In the genomic region with DNA sequence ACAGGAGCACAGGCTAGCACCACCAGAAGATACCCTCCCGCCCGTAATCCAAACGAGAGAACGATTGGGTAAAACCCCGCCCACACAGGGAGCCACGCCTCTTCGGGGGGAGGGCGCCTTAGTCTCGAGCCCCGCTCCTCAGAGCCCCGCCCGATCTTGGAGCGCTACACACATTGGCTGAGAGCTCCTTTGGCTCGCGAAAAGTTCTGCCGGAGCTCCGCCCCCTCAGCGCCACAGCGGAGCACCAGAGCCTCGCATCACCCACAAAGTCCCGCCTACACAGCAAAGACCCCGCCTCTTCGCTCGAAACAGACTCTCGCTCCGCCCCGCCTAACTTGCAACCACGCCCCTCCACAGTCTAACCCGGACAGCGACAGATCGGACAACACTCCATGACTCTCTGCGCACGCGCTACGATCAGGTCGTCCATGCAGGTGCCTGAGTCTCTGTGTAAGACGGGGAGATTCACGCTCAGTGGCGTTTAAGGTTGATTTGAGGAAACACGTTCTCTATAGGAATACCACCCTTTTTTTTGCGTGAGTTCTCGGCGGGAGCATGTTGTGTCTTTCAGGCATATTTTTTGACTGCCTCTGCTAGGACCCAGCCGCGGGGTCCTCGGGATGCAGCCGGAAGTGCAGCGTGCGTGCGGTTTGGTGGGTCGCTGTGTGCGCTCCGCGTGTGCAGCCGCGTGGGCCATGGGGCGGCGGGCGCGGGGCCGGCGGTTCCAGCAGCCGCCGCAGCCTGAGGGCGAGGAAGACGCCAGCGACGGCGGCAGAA, we compare ENCODE assay signal across 7 mouse cellular contexts. TPM values are rescaled to one million over a fixed set of nuclear protein-coding genes. Genes with fewer than 3 reads are reported as not detected.
DNase-seq lines count a peak whose midpoint lies in the region; ATAC-seq and TF ChIP-seq lines count a peak whose summit lies in the region.

A gene (minus strand): TSS at position 45 of the 777 bp plus-strand sequence.

- peaks cover 23% of the 10 kb centered on the region for H3K4me1 ChIP-seq in embryonic facial prominence, embryonic 10.5 days
- no peaks in the 10 kb centered on the region for H3K4me1 ChIP-seq in intestine, postnatal 0 days (replicated peaks; ENCODE audit: control insufficient read depth, insufficient read depth, low read length)
- H3K4me1 ChIP-seq in midbrain, embryonic 12.5 days = peaks cover 24% of the 10 kb centered on the region
- H3K4me1 ChIP-seq in small intestine, adult 2 months (ENCODE audit: control insufficient read depth, insufficient read depth, insufficient read length, low read length) = peaks cover 3% of the 10 kb centered on the region; the same call in 1 of the 2 replicates

- TF ChIP-seq CTCF in intestine, postnatal 0 days (IDR thresholded peaks at IDR 0.05; ENCODE audit: low read depth) = no peak
- no peak for TF ChIP-seq CTCF in small intestine, adult 2 months (IDR thresholded peaks at IDR 0.05; ENCODE audit: extremely low read depth, insufficient read length, insufficient replicate concordance, low read depth, low read length)

- H3K36me3 ChIP-seq in embryonic facial prominence, embryonic 10.5 days (replicated peaks) = peaks cover 37% of the 10 kb centered on the region
- H3K36me3 ChIP-seq in intestine, postnatal 0 days (ENCODE audit: control insufficient read depth, insufficient read depth) = peaks cover 22% of the 10 kb centered on the region
- peaks cover 22% of the 10 kb centered on the region for H3K36me3 ChIP-seq in midbrain, embryonic 12.5 days
- peaks cover 14% of the 10 kb centered on the region for H3K36me3 ChIP-seq in small intestine, adult 2 months (ENCODE audit: control insufficient read depth, insufficient read depth, low read length)

- DNase-seq in adrenal gland, postnatal 10 days = peak; percentile 99
- DNase-seq in embryonic facial prominence, embryonic 10.5 days (ENCODE audit: low spot score) = peak; percentile 99
- DNase-seq in gonadal fat pad, adult 2 months (ENCODE audit: low read depth) = peak; percentile 98
- DNase-seq in left cerebral cortex, postnatal 4 days = peak; percentile 99

- ATAC-seq in intestine, postnatal 0 days = peak; percentile 99
- ATAC-seq in midbrain, embryonic 12.5 days (ENCODE audit: low FRiP score, low read depth) = peak; percentile 99

- H3K4me3 ChIP-seq in embryonic facial prominence, embryonic 10.5 days = peak within 1 kb of the TSS; percentile 96
- H3K4me3 ChIP-seq in intestine, postnatal 0 days (ENCODE audit: low read depth, low read length) = peak within 1 kb of the TSS; percentile 98
- peak within 1 kb of the TSS; percentile 98 for H3K4me3 ChIP-seq in midbrain, embryonic 12.5 days
- peak within 1 kb of the TSS; percentile 93 for H3K4me3 ChIP-seq in small intestine, adult 2 months (ENCODE audit: low read depth, low read length)

- intact Hi-C loops in left cerebral cortex, postnatal 4 days (cut with DNase I) = loop anchor here (10.0 kb wide), 1 partner anchor 993 kb away; no protein-coding TSS in a partner anchor

- WGBS in embryonic facial prominence, embryonic 10.5 days = under 1% methylated on average over 69 of the region's 69 CpGs
- WGBS in intestine, postnatal 0 days = under 1% methylated on average over 69 of the region's 69 CpGs
- under 1% methylated on average over 68 of the region's 69 CpGs for WGBS in midbrain, embryonic 12.5 days
- under 1% methylated on average over 69 of the region's 69 CpGs for WGBS in small intestine, adult 2 months

- H3K27ac ChIP-seq in embryonic facial prominence, embryonic 10.5 days (replicated peaks) = peak within 1 kb of the TSS; percentile 94
- no peak within 1 kb of the TSS; the same call in 1 of the 2 replicates for H3K27ac ChIP-seq in intestine, postnatal 0 days (ENCODE audit: low read depth, low read length)
- peak within 1 kb of the TSS; percentile 52 for H3K27ac ChIP-seq in midbrain, embryonic 12.5 days (replicated peaks)
- peak within 1 kb of the TSS; percentile 79 for H3K27ac ChIP-seq in small intestine, adult 2 months (ENCODE audit: insufficient read depth, low read depth, low read length)

- peak within 1 kb of the TSS; percentile 83 for H3K4me2 ChIP-seq in intestine, postnatal 0 days (replicated peaks; ENCODE audit: low read depth)
- H3K4me2 ChIP-seq in midbrain, embryonic 12.5 days (replicated peaks) = peak within 1 kb of the TSS; percentile 91

- peaks cover 10% of the 10 kb centered on the region for H3K27me3 ChIP-seq in embryonic facial prominence, embryonic 10.5 days (replicated peaks; ENCODE audit: low read depth, poor library complexity, severe bottlenecking)
- no peaks in the 10 kb centered on the region for H3K27me3 ChIP-seq in intestine, postnatal 0 days (replicated peaks; ENCODE audit: control insufficient read depth, insufficient read depth, low read length)
- no peaks in the 10 kb centered on the region for H3K27me3 ChIP-seq in midbrain, embryonic 12.5 days
- H3K27me3 ChIP-seq in small intestine, adult 2 months (ENCODE audit: control insufficient read depth, insufficient read depth, low read length) = no peaks in the 10 kb centered on the region

- H3K9ac ChIP-seq in intestine, postnatal 0 days (ENCODE audit: low read depth, low read length) = peak within 1 kb of the TSS; percentile 86
- peak within 1 kb of the TSS; percentile 73 for H3K9ac ChIP-seq in midbrain, embryonic 12.5 days (replicated peaks)

- H3K9me3 ChIP-seq in embryonic facial prominence, embryonic 10.5 days = no peaks in the 10 kb centered on the region
- H3K9me3 ChIP-seq in intestine, postnatal 0 days (ENCODE audit: control insufficient read depth) = no peaks in the 10 kb centered on the region
- no peaks in the 10 kb centered on the region for H3K9me3 ChIP-seq in midbrain, embryonic 12.5 days

- TF ChIP-seq POLR2A in small intestine, adult 2 months (IDR thresholded peaks at IDR 0.05; ENCODE audit: low read depth, low read length) = no peak; the same call in none of the 2 replicates

RNA-seq across cellular contexts. Expression of the gene that starts here (rescaled TPM):
- total RNA-seq in adrenal gland, postnatal 10 days (2021) = 10 to 100 TPM; 12.0 to 13.3 TPM
- 29.0 TPM in 2 replicates for polyA plus RNA-seq in embryonic facial prominence, embryonic 10.5 days (2016; fragmentation: Nextera tagmentation; extraction: Ambion mirVana)
- 13.7 and 14.9 TPM in 2 replicates for polyA plus RNA-seq in gonadal fat pad, adult 2 months (2012; rRNA removed)
- polyA plus RNA-seq in intestine, postnatal 0 days (2015; fragmentation: Nextera tagmentation; extraction: Ambion mirVana) = 7.1 and 8.6 TPM in 2 replicates
- total RNA-seq in left cerebral cortex, postnatal 4 days (2021) = 10 to 100 TPM; 16.5 to 18.9 TPM
- 24.3 and 24.9 TPM in 2 replicates for polyA plus RNA-seq in midbrain, embryonic 12.5 days (2016; fragmentation: Nextera tagmentation; extraction: Ambion mirVana)
- polyA plus RNA-seq in small intestine, adult 2 months (2012; rRNA removed) = 5.5 and 20.9 TPM in 2 replicates
